Mouse (Mus musculus): ENCODE data around the gene Ptprd.

DNA sequence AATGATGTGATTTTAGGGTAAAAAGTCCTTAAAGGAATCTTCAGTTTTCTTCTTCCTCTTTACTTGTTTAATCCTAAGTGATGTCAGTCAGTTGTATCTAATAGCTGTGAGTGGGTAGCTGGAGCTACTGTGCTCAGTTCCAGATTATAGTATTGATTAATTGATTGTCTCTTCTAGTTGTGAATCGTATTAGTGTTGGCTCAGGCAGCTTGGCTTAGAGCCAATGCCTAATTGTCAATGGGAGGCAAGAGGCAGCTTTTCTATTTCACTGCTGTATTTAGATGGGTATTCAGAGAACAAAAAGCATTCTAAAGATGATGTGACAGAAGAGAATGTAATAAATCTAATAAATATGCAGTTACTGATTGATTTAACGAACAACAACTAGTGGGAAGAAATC is 1461.1 kb downstream of the Ptprd start:
- no peak for TF ChIP-seq CTCF (IDR thresholded peaks at IDR 0.05; ENCODE audit: control insufficient read depth, insufficient read depth, low read length)
- TF ChIP-seq POLR2A (IDR thresholded peaks at IDR 0.05; ENCODE audit: borderline replicate concordance, control insufficient read depth, low read depth, low read length), result no peak
